Mouse (Mus musculus) kidney, embryonic 16.5 days (tissue): ENCODE measurements around the gene Gprc5c. TPM values are rescaled to one million over a fixed set of nuclear protein-coding genes. Genes with fewer than 3 reads are reported as not detected.
A peak's percentile ranks its signal among the peaks of the same experiment; 100 is the strongest.

ENCODE experiments used
- ATAC-seq: fragments of 200-750 bp; cut with Nextera tagmentation; 2 replicates; pipeline ENCODE4 v1.8.0; 2017; ENCODE audit warnings: moderate TSS enrichment; ENCODE audit not compliant: low FRiP score, low TSS enrichment
- H3K27ac ChIP-seq: fragments of 300-500 bp; sonication (generic); 2 replicates; pipeline ENCODE4 v1.5.1; 2014; ENCODE audit warnings: low read length
- H3K27me3 ChIP-seq: fragments of 300-500 bp; sonication (generic); 2 replicates; pipeline ENCODE4 v1.6.1; 2014; ENCODE audit warnings: low read length, control low read depth, mixed read lengths; ENCODE audit not compliant: insufficient read depth
- H3K36me3 ChIP-seq: fragments of 300-500 bp; sonication (generic); 2 replicates; pipeline ENCODE4 v1.6.1; 2014; ENCODE audit warnings: low read length, control low read depth, mixed read lengths; ENCODE audit not compliant: insufficient read depth
- H3K4me1 ChIP-seq: fragments of 300-500 bp; sonication (generic); 2 replicates; pipeline ENCODE4 v1.6.1; 2014; ENCODE audit warnings: low read length, control low read depth, mixed read lengths; ENCODE audit not compliant: insufficient read depth
- H3K4me2 ChIP-seq: fragments of 300-500 bp; sonication (generic); replicated peaks from 2 replicates; pipeline ENCODE4 v1.6.1; 2014; ENCODE audit warnings: low read depth, low read length
- H3K4me3 ChIP-seq: fragments of 300-500 bp; sonication (generic); 2 replicates; pipeline ENCODE4 v1.5.1; 2014; ENCODE audit warnings: mild to moderate bottlenecking, low read length
- H3K9ac ChIP-seq: fragments of 300-500 bp; sonication (generic); replicated peaks from 2 replicates; pipeline ENCODE4 v1.6.1; 2014; ENCODE audit warnings: low read length
- H3K9me3 ChIP-seq: fragments of 300-500 bp; sonication (generic); 2 replicates; pipeline ENCODE4 v1.6.1; 2016; ENCODE audit warnings: low read length, control low read depth
- WGBS: fragments of 180-500 bp; shearing (Covaris S2); extraction: QIAGEN DNeasy Blood & Tissue Kit; methylation state at CpG from one replicate; pipeline ENCODE4 v1.1.7; 2014; 5-methylcytosine and 5-hydroxymethylcytosine counted together
- polyA plus RNA-seq: library from polyadenylated mRNA; unstranded; fragments of >200 nt; fragmentation: Nextera tagmentation; extraction: Ambion mirVana; gene quantifications from 2 replicates; pipeline ENCODE4 v1.2.1, GENCODE M21; 2015

Gprc5c gene
- polyA plus RNA-seq, 1 experiment from 2014 or later, result 153 TPM

- H3K4me2 ChIP-seq, result no peak overlapping the region
- ATAC-seq, result no peak
- H3K27ac ChIP-seq, result peak overlapping the region; percentile 76
- H3K4me3 ChIP-seq, result no peak overlapping the region
- peaks cover 48% of the 10 kb centered on the region for H3K4me1 ChIP-seq
- WGBS, result 50% methylated on average over 9 of the region's 9 CpGs
- H3K9me3 ChIP-seq, result no peaks in the 10 kb centered on the region
- peaks cover 28% of the 10 kb centered on the region for H3K36me3 ChIP-seq
- no peaks in the 10 kb centered on the region for H3K27me3 ChIP-seq
- peak overlapping the region; percentile 40 for H3K9ac ChIP-seq
These were observed 23.5 kb downstream of the Gprc5c start for GRCm38 (mm10) chr11:114874226-114875145.

DNA sequence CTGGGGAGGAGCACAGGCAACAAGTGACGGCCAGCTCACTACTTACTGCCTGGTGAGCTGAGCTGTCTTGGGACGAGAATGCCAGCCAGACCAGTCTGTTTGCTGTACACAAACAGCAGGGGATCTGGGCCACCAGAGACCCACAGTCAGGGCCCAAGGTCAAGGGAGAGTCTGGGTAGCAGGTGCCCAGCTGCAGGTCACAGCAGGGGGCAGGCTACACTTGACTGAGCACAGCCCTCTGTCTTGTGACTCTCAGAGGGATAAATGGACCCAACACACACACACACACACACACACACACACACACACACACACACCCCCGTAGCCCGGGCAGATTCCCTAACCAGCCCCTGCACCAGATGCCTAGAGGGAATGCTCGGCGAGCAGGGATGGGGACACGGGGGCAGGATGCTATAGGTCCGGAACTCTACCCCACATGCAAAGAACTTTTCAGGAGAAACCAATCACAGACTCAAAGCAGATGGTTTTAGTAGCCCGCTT, 24.4 kb downstream of the Gprc5c start:
- 0 out of 2 replicates have a peak overlapping the region, but pooled peaks have one; percentile 40 for H3K9ac ChIP-seq
- H3K4me3 ChIP-seq, result no peak overlapping the region
- ATAC-seq, result peak; percentile 73
- H3K36me3 ChIP-seq, result peaks cover 25% of the 10 kb centered on the region
- H3K27me3 ChIP-seq, result no peaks in the 10 kb centered on the region
- H3K4me2 ChIP-seq, result 0 out of 2 replicates have a peak overlapping the region, but pooled peaks have one; percentile 2
- no peaks in the 10 kb centered on the region for H3K9me3 ChIP-seq
- 6% methylated on average over 9 of the region's 9 CpGs for WGBS
- H3K27ac ChIP-seq, result peak overlapping the region; percentile 76
- peaks cover 48% of the 10 kb centered on the region for H3K4me1 ChIP-seq

DNA sequence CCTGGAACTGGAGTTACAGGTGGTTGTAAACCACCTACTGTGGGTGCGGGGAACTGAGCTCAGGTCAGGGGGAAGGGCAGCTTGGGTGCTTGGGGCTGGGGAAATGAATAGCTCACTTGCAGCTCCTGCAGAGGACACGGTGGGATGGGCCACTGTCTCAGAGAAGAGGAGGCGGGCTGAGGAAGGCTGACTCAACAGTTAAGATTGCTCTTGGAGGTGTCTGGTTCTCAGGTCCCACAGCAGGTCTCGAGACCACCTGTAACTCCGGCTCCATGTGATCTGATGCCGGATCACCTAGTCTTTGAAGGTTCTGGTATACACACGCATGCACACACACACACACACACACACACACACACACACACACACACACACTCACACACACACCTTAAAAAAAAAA, 25.2 kb downstream of the Gprc5c start:
- Histone ChIP-seq H3K4me2 (0 out of 2 replicates have a peak overlapping the region, but pooled peaks have one; percentile 2), H3K4me1 (peaks cover 48% of the 10 kb centered on the region), H3K9ac (no peak overlapping the region), H3K9me3 (no peaks in the 10 kb centered on the region), H3K27ac (peak overlapping the region; percentile 76), H3K4me3 (no peak overlapping the region), H3K27me3 (no peaks in the 10 kb centered on the region), H3K36me3 (peaks cover 17% of the 10 kb centered on the region)
- WGBS, result 23% methylated on average over 7 of the region's 7 CpGs
- peak; percentile 24; the same call in 1 of the 2 replicates for ATAC-seq

DNA sequence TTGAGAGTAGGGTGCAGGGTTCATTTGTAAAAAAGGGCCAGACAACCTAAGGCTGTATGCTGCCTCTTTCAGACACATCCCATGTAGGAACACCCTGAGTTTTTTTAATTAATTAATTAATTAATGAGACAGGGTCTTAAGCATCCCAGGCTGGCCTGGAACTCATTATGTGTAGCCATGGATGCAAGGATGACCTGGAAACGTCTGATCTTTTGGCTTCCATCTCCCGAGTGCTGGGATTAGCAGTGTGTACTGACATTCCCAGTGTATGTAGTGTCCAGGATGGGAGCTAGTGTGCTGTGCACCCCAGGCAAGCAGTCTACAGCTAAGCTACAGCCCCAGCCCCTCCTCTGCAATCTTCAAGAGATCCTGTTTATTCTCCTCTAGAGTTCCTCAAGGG, 25.7 kb downstream of the Gprc5c start:
- peaks cover 13% of the 10 kb centered on the region for H3K36me3 ChIP-seq
- no peak overlapping the region for H3K4me3 ChIP-seq
- WGBS, result 22% methylated on average over 2 of the region's 2 CpGs
- no peaks in the 10 kb centered on the region for H3K9me3 ChIP-seq
- H3K9ac ChIP-seq, result no peak overlapping the region
- ATAC-seq, result 0 out of 2 replicates have a peak, but pooled peaks have one; percentile 10
- no peak overlapping the region for H3K4me2 ChIP-seq
- H3K4me1 ChIP-seq, result peaks cover 48% of the 10 kb centered on the region
- H3K27me3 ChIP-seq, result no peaks in the 10 kb centered on the region
- peak overlapping the region; percentile 76; the same call in 1 of the 2 replicates for H3K27ac ChIP-seq

DNA sequence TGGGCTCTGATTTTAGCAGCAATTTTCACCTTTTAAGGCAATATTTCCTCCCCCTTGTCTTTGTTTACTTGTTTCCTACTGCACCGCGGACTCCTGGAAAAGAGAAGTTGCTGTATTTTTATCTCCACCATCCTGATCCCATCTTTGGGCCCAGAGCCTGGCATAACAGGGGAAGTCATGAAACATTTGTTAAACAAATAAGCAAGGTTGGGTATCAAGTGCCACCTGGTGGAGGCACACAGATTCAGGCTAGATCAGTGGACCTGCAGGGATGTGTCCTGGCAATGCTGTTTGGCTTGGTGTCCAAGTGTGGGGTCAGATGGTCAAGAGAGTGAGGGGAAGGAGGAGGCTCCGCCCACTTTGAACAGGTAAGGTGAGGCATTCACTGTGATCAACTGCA, 26.2 kb downstream of the Gprc5c start:
- H3K27me3 ChIP-seq, result no peaks in the 10 kb centered on the region
- no peaks in the 10 kb centered on the region for H3K9me3 ChIP-seq
- H3K4me1 ChIP-seq, result peaks cover 48% of the 10 kb centered on the region
- H3K4me2 ChIP-seq, result no peak overlapping the region
- H3K4me3 ChIP-seq, result no peak overlapping the region
- no peak overlapping the region for H3K9ac ChIP-seq
- peaks cover 9% of the 10 kb centered on the region; the same call in 1 of the 2 replicates for H3K36me3 ChIP-seq
- 42% methylated on average over 3 of the region's 3 CpGs for WGBS
- no peak for ATAC-seq
- H3K27ac ChIP-seq, result peak overlapping the region; percentile 76; the same call in 1 of the 2 replicates

GRCm38 (mm10) chr11:114879666-114880065, 28.7 kb downstream of the Gprc5c start:
- Histone ChIP-seq H3K27ac (no peak overlapping the region), H3K9ac (no peak overlapping the region), H3K9me3 (no peaks in the 10 kb centered on the region), H3K27me3 (no peaks in the 10 kb centered on the region), H3K4me3 (no peak overlapping the region), H3K4me1 (peaks cover 24% of the 10 kb centered on the region), H3K4me2 (no peak overlapping the region), H3K36me3 (no peaks in the 10 kb centered on the region)
- WGBS, result 83% methylated on average over 2 of the region's 2 CpGs
- ATAC-seq, result no peak

GRCm38 (mm10) chr11:114880185-114880584, 29.2 kb downstream of the Gprc5c start:
- H3K27me3 ChIP-seq, result no peaks in the 10 kb centered on the region
- H3K9me3 ChIP-seq, result no peaks in the 10 kb centered on the region
- H3K9ac ChIP-seq, result no peak overlapping the region
- ATAC-seq, result no peak
- no peak overlapping the region for H3K4me2 ChIP-seq
- peaks cover 19% of the 10 kb centered on the region for H3K4me1 ChIP-seq
- H3K36me3 ChIP-seq, result no peaks in the 10 kb centered on the region
- no peak overlapping the region for H3K4me3 ChIP-seq
- H3K27ac ChIP-seq, result no peak overlapping the region

DNA sequence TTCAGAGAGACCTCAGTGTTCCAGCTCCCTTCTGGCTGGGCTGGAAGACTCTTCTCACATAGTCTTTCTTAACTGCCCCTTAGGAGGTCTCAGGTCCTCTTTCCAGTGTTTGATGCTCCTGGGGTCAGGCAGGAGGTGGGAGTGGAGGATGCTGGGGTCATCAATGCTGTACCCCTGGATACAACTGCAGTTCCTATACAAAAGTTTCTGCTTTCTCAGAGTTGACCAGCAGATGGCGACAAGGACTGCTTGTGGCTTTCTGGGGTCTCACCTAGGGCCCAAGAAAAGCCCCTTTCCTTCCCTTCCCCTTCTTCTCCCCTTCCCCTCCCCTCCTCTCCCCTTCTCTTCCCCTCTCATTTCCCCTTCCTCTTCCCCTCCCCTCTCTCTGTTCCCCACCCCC, 29.6 kb downstream of the Gprc5c start:
- Histone ChIP-seq H3K4me1 (peaks cover 15% of the 10 kb centered on the region), H3K9ac (no peak overlapping the region), H3K9me3 (no peaks in the 10 kb centered on the region), H3K27me3 (no peaks in the 10 kb centered on the region), H3K27ac (no peak overlapping the region), H3K4me3 (no peak overlapping the region), H3K36me3 (no peaks in the 10 kb centered on the region), H3K4me2 (no peak overlapping the region)
- WGBS, result 0% methylated on average over 1 of the region's 1 CpGs
- ATAC-seq, result no peak

- Histone ChIP-seq H3K4me1 (no peaks in the 10 kb centered on the region; the same call in 1 of the 2 replicates), H3K4me3 (no peak overlapping the region), H3K27ac (no peak overlapping the region), H3K27me3 (no peaks in the 10 kb centered on the region), H3K9me3 (no peaks in the 10 kb centered on the region), H3K36me3 (no peaks in the 10 kb centered on the region), H3K9ac (no peak overlapping the region), H3K4me2 (no peak overlapping the region)
- no peak for ATAC-seq
- WGBS, result 90% methylated on average over 4 of the region's 4 CpGs
These were observed 32.4 kb downstream of the Gprc5c start for GRCm38 (mm10) chr11:114883251-114883789.
